Mouse (Mus musculus): ENCODE measurements around the gene Scgb2b27. TPM values are rescaled to one million over a fixed set of nuclear protein-coding genes. Genes with fewer than 3 reads are reported as not detected.

The Scgb2b27 gene
- total RNA-seq (2023) = not detected

GRCm38 (mm10) chr7:34013842-34014241, at the start of gene Scgb2b27:
Gene Scgb2b27, minus strand, starts transcription at chr7:34013942.

GRCm38 (mm10) chr7:34021183-34021582, 7.4 kb upstream of the Scgb2b27 start, which contains the start of gene Scgb1b27:
Gene Scgb1b27, plus strand, starts transcription at chr7:34021483.

Other genes with a start within 250 kb of the Scgb2b27 start
- gene Scgb2b26, start 68.9 kb downstream of the Scgb2b27 start, total RNA-seq (2023) = not detected
- not detected for gene Scgb1b27, start 7.5 kb upstream of the Scgb2b27 start, total RNA-seq (2023)
- gene Scgb1b30, start 81.5 kb upstream of the Scgb2b27 start, total RNA-seq (2023) = not detected
- not detected for gene Wtip, start 119.3 kb upstream of the Scgb2b27 start, total RNA-seq (2023)
- gene Uba2, start 155.7 kb upstream of the Scgb2b27 start, total RNA-seq (2023) = 73.3 TPM
- 34.2 TPM for gene Pdcd2l, start 182.7 kb upstream of the Scgb2b27 start, total RNA-seq (2023)
- gene Gpi1, start 216.4 kb upstream of the Scgb2b27 start, total RNA-seq (2023) = 247 TPM
- not detected for gene Gm6096, start 237.1 kb upstream of the Scgb2b27 start, total RNA-seq (2023)

Data from CD8-positive naive resting alpha-beta T cell, adult 57 days (primary cell).